Mouse (Mus musculus): Measurements from ENCODE around the gene Gm14419.
"Not testable (repeated sequence)": the region's sequence is repeated elsewhere in the genome, so short reads cannot be mapped to it uniquely, and the experiment has no call there.

Gene Gm14419

GRCm38 (mm10) chr2:177000656-177001055 is at the start of gene Gm14419:
TSS of gene Gm14419 (plus strand) at chr2:177000956.
- DNase-seq: not testable (repeated sequence)

All from right cerebral cortex, postnatal 4 days (tissue).